Mouse (Mus musculus): ENCODE data around the gene Plin2.

The Plin2 gene

DNA sequence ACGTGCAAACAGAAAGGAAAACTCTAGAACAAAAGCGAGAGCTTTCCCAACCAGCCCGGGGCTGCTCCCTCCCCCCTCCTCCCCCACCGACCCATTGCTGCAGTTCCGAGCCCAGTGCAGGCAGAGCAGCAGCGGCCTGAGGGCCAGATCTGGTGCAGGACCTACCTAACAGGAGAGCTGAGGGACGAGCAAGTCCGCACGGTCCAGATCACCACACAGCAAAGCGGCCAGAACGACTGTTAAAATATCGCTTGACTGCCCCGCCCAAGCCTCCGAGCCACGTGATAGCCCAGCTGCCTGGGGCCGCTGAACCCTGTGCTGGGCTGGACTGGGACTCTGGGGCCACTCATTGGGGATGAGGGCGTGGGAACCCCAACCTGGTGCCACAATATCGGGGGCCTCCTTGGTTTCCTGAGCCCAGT lies at the start of gene Plin2:
Plin2 (minus strand) TSS at position 281 of the 422 bp plus-strand sequence.
- in situ Hi-C loops (cut with MboI, MseI) = no loop called here

DNA sequence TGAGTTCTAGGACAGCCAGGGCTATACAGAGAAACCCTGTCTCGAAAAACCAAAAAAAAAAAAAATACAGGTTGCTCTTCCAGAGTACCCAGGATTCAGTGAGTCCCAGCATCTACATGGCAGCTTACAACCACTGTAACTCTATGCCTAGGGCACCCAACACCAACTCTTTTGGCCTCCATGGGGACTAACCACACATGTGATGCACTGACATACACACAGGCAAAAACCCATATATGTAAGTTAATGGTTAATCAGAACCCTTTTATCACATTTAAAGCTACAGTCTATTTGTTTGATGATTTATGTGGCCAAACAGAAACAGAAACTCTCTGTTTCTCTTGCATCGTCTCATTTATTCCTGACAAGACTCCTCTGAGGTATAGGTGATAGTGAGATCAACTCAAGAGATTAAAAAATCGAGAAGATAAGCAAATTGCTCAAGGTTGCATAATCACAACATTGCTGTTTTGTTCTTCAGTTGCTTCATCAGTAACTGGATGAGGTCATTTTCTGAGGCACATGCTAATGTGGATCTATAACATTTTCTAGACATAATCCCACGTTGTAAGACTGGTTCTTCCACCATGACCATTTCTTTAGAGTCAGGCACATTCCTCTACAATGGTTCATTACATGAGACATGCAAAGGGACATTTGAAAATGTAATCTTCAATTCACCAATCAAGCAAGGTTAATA lies 49.2 kb upstream of the Plin2 start:
- in situ Hi-C loops (cut with MboI, MseI) = no loop called here

DNA sequence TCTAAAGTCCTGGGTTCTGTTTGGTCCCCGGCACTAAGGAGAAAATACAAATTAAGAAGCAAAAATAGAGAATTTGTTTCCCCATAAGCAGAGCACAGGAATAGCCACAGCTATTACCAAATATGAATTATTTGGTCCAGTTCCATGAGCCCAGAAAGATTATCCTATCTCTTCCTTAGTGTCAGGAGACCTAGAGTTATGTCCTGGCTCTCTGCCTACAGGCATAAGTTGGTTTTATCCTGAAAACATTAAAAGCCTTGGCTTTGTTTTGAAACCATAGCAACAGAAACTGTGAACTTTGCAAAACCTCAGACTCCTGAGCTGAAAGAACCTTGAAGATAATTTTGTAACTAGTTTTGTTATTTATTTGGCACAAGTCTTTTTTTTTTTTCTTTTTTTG lies 47.3 kb upstream of the Plin2 start:
- in situ Hi-C loops (cut with MboI, MseI) = no loop called here

DNA sequence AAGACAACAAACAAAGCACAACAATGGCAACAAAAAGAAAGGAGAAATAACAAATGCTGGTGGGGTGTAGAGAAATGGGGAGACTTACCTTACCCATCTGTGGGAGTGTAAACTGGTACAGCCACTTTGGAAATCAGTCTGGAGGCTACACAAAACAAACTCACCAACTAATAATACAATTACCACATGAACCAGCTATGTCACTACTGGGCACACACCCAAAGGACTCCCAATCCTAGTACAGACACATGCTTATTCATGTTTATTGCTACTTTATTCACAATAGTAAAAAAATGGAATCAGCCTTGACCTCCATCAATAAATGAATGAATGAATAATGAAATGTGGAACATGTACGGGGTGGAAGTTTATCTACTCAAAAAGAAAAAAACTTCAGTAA lies 45.5 kb upstream of the Plin2 start:
- in situ Hi-C loops (cut with MboI, MseI) = no loop called here

DNA sequence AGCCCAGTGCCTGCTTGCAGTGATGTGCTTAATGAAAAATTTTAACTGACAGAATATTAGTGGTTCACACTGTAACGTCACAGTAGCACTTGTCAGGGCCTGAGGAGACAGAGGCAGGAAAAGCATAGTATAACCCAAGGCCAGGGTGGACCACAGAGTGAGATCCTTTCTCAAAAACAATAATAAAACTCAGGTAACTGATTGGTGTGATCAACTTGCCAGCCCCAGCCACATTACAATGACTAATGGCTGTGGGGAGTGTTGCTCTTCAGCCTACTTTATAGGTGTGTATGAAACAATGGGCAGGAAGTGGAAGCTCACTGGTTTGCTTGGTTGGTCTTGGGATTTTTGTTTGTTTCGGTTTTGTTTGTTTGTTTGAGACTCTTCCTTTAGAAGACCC lies 43.7 kb upstream of the Plin2 start:
- in situ Hi-C loops (cut with MboI, MseI) = no loop called here

DNA sequence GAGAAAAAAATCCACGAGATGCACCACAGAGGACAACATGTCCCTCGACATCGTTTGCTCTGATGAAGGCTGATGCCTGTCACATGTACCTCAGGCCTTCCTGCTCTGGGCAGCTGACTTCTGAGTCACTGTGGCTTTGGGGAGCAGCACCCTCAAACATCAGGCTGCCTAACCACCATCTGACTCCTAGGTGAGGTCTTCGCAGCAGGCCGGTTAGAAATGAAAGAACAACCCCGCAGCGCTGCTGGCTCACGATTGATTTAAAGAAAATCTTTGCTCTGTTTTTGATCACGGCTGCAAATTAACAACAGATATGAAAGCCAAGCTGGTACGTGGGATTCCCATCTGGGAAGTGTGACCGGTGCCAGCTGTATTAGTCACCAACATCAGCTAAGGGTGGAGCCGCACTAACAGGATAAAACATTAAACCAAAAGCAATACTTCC lies 42.9 kb upstream of the Plin2 start:
- in situ Hi-C loops (cut with MboI, MseI) = no loop called here

DNA sequence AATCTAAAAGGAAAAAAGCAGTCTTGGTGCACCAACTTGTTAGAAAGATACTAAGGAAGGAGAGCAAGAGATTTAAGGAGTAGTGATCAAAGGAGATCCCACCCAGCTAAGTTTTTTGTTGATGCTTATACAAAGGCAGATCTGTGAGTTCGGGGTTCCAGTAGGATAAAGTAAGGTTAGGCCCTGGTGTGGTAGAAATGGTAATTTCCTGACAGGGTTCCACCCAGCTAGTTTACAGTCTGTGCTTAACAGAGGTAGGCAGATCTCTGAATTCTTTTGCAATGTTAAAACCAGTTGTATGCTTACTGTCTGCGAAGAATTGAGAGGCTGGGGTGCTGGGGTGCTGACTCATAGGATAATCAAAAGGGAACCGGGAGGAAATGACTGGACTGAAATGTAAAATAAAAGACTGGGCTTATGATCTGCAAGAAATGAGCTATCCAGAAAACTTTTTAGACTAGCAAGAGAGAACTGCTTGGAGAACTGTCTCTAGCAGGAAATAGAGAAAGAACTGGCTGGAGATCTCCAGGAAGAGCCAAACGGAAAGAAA lies 40.9 kb upstream of the Plin2 start:
- in situ Hi-C loops (cut with MboI, MseI) = no loop called here

DNA sequence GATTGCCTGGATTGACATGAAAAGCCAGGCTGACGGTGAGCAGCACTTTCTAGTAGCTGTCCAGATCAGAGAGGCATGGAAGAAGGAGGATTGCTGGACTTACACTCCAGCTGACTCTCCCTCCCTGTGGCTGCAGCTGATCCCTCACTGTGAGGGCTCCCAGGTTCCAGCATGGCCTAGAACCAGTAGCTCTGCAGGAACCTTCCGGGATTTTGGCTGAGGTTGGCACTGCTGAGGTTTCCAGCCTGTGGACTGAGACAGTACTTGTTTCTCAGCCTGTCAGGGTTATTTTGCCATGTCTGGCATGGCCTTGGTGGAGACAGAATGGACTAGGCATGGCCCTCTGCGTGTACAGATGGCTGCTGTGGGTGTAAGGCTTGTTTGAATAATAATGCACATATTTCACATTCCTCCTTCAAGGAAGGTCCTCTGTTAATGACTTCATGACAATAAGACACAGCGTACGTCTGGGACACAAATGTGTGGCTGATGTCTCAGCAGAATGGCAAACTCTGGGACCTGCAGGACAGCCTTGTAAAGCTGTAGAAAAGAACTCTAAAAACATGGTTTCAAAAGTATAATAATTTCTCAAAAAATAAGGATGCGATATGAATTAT lies 40.3 kb upstream of the Plin2 start:
- in situ Hi-C loops (cut with MboI, MseI) = no loop called here

DNA sequence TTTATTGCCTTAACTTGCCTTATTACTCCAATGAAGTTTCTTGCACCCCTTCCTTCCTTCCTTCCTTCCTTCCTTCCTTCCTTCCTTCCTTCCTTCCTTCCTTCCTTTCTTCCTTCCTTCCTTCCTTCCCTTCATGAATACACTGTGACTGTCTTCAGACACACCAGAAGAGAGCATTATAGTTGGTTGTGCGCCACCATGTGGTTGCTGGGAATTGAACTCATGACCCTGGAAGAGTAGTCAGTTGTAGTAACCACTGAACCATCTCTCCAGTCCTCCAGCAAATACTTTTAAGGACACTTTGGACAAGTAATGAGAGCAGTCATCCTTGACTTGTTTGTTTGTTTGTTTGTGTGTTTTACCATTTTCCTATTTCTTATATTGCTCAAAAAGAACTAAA lies 38.9 kb upstream of the Plin2 start:
- in situ Hi-C loops (cut with MboI, MseI) = no loop called here

DNA sequence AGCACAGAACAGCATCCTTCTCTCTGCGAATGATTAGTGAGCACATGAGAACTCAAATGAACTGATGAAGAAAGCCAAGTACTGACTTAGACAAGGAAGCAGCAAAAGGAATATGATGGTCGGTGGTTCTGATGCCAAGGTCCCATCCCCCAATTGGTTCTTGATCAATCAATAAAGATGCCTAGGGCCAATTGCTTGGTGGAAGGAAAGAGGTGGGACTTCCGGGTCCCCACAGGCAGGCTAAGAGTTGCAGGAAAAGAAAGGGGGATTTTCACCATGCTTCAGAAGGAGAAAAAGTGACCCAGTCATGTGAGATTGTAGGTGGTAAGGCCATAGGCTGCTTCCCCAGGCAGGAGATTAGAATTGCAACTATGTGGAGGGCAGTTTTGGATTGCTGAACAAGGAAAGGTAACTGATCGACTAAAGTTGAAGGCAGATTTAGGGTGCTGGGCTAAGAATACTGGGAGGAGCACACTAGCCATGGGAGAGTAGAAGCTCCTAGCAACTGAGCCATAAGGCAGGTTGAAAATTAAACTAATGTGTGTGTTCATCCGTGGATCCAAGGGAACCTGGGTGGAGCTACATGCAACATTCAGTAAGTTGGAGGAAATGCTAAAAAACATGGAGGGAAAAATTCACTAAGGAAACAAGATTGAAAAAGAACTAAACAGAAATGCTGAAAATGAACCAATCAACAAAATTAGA lies 29.5 kb upstream of the Plin2 start:
- in situ Hi-C loops (cut with MboI, MseI) = loop anchor here (10.0 kb wide), 2 partner anchors 75 to 125 kb away; partner anchors contain the start of gene Rraga

DNA sequence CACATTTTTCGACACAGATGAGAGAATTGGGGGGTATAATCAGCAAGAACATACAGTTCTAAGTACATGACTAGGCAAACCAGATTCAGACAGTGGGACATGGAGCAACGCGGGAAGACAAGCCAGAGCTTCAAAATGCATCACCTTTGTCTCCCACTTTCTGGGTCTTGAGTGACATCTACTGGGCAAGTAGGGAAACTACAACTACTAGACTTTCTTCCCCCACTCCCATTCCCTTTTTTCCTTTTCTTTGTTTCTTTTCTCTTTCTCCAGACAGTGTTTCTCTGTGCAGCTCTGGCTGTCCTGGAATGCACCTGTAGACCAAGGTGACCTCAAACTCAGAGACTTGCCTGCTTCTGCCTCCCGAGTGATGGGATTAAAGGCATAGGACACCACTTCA lies 27.0 kb upstream of the Plin2 start:
- in situ Hi-C loops (cut with MboI, MseI) = loop anchor here (10.0 kb wide), 2 partner anchors 72 to 122 kb away; partner anchors contain the start of gene Rraga

DNA sequence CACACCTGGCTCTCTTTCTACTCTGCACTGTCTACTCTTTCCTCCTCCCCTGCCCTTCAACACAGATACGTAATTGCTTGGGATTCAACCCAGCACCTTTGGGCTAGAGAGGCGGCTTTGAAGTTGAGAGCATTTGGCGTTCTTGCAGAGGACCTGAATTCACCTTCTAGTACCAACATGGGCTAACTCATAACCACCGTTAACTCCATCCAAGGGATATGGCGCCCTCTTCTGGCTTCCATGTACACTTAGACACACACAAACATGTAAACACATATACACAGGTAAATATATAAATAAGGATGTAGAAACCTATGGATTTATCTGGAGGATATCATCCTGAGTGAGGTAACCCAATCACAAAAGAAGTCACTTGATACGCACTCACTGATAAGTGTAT lies 25.2 kb upstream of the Plin2 start:
- in situ Hi-C loops (cut with MboI, MseI) = loop anchor here (10.0 kb wide), 2 partner anchors 70 to 120 kb away; partner anchors contain the start of gene Rraga

DNA sequence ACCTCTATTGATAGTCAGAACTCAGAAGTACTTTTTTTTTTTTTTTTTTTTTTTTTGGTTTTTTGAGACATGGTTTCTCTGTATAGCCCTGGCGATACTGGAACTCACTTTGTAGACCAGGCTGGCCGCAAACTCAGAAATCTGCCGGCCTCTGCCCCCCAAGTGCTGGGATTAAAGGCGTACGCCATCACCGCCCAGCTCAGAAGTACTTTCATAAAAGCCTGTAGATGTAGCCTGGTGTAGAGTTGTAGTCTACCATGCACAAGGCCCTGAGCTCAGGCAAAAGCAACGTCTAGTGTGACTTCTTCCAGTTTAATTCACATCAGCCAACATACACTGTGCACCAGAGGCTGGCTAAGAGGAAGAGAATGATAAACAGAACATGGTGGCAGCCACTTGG lies 23.1 kb upstream of the Plin2 start:
- in situ Hi-C loops (cut with MboI, MseI) = loop anchor here (5.0 to 10.0 kb wide), 3 partner anchors 41 to 118 kb away; partner anchors contain the start of gene Rraga

DNA sequence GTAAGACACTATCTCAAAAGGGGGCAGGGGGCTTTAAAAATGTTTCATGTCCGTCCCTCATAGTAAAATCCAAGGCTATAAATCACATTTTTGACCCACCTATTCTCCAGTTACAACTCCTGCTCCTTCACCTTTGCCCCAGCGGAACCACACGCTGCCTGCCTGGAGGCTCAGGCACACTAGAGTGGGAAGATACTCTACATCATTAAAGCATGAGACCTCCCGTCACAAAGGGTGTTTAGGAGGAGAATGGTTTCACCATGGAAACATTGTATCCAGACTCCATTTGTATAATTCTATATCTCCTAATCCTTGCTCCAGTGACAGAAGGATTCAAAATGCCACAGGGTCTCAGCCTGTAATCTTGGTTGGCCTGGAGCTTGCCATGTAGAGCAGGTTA lies 21.4 kb upstream of the Plin2 start:
- in situ Hi-C loops (cut with MboI, MseI) = loop anchor here (5.0 to 10.0 kb wide), 3 partner anchors 39 to 116 kb away; partner anchors contain the start of gene Rraga

DNA sequence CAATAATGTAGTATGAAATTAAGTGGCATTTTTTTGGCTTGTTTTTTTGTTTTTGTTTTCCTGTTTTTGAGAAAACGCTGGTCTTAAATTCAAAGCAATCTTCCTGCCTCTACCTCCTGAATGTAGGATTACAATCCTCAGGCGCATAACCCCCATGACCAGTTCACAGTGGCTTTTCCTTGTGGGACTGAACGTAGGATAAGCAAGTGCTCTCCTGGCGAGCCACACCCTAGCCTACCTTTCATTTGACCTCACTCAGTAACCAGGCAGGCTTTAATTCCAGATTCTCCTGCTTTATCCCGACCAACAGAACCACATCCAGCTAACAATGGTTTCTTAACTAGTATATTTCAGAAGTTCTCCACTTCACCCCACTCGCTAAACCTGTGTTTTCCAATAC lies 20.9 kb upstream of the Plin2 start:
- in situ Hi-C loops (cut with MboI, MseI) = loop anchor here (5.0 to 10.0 kb wide), 3 partner anchors 38 to 116 kb away; partner anchors contain the start of gene Rraga

DNA sequence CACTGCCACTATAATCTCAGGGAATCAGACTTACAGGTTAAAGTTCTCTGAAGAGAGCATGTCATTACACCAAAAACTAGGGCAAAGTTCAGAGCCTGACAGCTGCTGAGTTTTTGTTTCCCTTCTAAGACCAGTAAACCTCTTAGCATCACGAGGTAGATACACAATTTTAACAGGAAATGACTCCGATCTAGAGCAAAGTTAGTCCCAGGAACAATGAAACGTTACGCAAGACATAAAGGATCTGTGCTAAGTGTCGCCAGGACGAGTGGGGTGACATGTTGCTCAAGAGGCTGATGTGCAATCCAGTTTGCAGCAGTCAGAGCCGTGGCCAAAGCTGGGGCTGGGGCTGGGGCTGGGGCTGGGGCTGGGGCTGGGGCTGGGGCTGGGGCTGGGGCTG lies 20.3 kb upstream of the Plin2 start:
- in situ Hi-C loops (cut with MboI, MseI) = loop anchor here (5.0 to 10.0 kb wide), 3 partner anchors 38 to 115 kb away; partner anchors contain the start of gene Rraga

DNA sequence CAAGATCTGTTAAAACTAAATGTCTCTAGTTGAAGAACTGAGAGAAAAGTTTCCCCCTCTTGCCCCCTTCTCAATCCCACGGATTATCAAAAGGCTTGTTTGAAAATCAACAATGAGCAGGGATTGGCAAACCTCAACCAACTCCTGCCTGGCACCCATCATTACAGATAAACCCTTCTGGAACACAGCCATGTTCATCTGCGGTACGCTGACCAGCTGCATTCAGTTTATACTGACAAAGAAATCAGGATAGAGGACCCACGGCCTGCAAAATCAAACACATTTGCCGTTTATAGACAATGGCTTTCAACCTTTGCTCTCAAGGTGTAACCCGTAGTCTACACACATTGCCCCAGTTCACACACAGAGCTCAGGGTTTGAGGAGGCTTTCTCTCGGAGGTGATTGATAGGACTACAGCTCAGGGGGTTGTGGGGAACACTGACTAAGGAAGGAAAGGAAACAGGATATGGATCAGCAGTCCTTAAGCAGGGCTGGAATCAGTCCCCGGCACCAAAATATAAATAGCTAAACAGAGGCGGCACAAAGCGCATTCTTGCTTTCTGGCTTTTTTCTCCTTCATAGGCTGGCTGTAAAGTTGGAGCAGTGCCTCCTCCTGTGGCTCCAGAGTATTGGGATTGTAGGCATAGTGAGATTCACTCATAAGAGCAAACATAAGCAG lies 19.3 kb upstream of the Plin2 start:
- in situ Hi-C loops (cut with MboI, MseI) = no loop called here

DNA sequence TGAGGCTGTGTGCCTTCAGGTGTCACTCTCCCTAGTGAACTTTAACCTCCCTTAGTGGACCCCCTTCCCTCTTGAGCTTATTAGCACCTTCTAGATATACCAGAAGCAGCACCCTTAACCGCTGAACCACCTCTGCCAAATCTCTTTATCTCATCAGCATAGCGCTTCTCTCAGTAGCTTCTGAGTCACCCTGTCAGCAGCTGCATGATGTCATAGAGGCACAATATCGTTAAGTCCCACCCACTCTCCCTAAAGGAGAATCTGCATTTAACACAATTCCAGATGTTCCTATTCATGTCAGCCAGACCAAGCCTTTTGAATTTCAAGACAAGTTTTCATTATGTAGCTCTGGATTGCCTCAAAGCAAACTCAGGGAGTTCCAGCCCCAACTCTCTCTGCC lies 16.7 kb upstream of the Plin2 start:
- in situ Hi-C loops (cut with MboI, MseI) = no loop called here

DNA sequence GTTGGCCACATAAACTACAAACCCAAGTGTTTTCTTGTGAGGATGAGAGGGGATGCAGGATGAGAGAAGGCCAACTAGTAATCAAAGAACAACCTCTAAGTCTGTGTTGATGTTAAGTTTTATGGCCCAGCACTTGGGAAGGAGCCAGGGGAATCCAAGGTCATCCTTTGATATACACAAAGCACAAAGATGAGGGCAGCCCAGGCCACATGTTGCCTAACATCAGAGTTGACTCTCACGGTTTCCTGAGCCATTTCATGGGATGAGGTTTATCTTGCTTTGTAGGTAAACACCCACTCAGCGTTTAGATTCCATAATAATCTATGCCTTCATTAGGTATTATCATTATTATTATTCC lies 16.1 kb upstream of the Plin2 start:
- in situ Hi-C loops (cut with MboI, MseI) = no loop called here

DNA sequence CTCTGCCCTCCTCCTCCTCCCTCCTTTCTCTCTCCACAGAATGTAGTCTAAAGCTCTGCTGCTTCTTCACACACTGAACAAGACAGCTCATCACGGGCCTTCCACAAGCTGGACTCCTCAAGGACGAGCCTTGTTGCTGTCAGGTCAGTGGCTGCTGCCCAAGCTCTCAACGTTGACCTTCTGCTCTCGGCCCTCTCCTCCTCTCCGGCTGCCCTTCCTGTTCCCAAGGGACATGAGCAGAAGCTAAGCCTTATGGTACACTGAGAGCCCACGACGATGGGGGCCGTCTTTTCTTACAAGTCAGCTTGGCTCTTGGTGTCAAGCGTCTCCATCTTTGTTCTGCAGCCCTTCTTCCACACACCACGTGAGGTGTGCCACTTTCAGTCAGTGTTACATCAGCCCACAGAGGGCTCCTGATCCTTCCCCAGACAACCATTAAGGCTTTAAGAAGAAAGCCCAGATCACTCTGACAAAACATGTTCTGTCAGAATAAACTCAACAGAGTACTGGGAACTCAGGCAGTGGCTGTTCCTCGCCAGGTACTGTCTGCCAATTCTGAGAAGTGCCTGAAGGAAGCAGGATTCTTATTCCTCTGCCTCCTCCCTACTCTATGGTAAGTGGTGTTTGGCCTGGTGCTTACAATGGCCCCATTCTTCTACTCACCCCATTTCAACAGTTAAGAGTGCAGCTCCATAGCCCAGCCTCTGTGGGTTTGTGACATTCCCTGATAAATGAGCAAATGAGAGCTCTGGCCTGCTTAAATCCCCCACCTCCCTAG lies 15.6 kb upstream of the Plin2 start:
- in situ Hi-C loops (cut with MboI, MseI) = no loop called here

DNA sequence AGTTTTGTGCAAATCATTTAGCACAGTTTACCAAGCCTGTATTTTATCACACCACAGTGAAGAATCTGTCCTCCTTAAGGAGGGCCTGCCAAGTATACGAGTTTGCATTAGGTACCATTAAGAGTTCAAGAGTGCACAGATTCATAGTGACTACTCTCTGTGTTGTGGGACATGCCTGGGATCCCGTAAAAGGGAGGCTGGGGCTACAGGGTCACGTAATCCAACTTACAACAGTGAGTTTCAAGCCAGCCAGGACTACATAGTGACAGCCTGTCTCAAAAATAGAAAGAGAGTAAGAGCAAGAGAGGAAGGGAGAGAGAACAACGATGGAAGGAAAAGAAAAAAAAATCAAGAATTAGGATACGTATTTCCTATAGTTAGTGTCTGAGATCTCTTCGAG lies 14.9 kb upstream of the Plin2 start:
- in situ Hi-C loops (cut with MboI, MseI) = no loop called here

All from T-helper 2 cell (primary cell).